Mouse (Mus musculus) C2C12 (cell line): ENCODE results near the gene Igsf21. TPM values are rescaled to one million over a fixed set of nuclear protein-coding genes. Genes with fewer than 3 reads are reported as not detected.

Experiments
- H3K27me3 ChIP-seq: one replicate; pipeline ENCODE4 v1.6.1; 2011; ENCODE audit not compliant: control insufficient read depth, insufficient read depth, insufficient read length
- H3K36me3 ChIP-seq: one replicate; pipeline ENCODE4 v1.6.1; 2011; ENCODE audit not compliant: control insufficient read depth, insufficient read depth
- H3K4me3 ChIP-seq: one replicate; pipeline ENCODE4 v1.5.1; 2011; ENCODE audit warnings: mild to moderate bottlenecking, control low read depth; ENCODE audit not compliant: poor library complexity, insufficient read depth, severe bottlenecking
- H3K79me2 ChIP-seq: one replicate; pipeline ENCODE4 v1.6.1; 2011; ENCODE audit not compliant: control insufficient read depth, insufficient read depth
- H3K79me3 ChIP-seq: one replicate; pipeline ENCODE4 v1.6.1; 2011; ENCODE audit warnings: low read depth, control low read depth
- H3ac ChIP-seq: one replicate; pipeline ENCODE3; 2011; ENCODE audit warnings: low read depth; ENCODE audit not compliant: control insufficient read depth, insufficient read length
- CEBPB ChIP-seq: IDR thresholded peaks from one replicate; pipeline ENCODE4 v1.6.1; 2011; ENCODE audit warnings: low read depth, mild to moderate bottlenecking, control low read depth, moderate library complexity
- CTCF ChIP-seq: IDR thresholded peaks from one replicate; pipeline ENCODE4 v1.5.1; 2011; ENCODE audit not compliant: control insufficient read depth, insufficient read depth, insufficient read length
- FOSL1 ChIP-seq: IDR thresholded peaks from one replicate; pipeline ENCODE4 v1.8.0; 2011; ENCODE audit warnings: mild to moderate bottlenecking, low read length; ENCODE audit not compliant: poor library complexity, insufficient read depth, severe bottlenecking
- MAX ChIP-seq: IDR thresholded peaks from one replicate; pipeline ENCODE4 v1.6.1; 2011; ENCODE audit warnings: mild to moderate bottlenecking, control low read depth
- MYOD1 ChIP-seq: IDR thresholded peaks from one replicate; pipeline ENCODE4 v1.6.1; 2011; ENCODE audit warnings: low read depth; ENCODE audit not compliant: control insufficient read depth, insufficient read length
- MYOG ChIP-seq: IDR thresholded peaks from one replicate; pipeline ENCODE4 v1.6.1; 2011; ENCODE audit not compliant: control insufficient read depth, insufficient read length; ENCODE audit errors: extremely low read depth
- USF1 ChIP-seq: IDR thresholded peaks from one replicate; pipeline ENCODE4 v1.6.1; 2011; ENCODE audit warnings: low read depth, mild to moderate bottlenecking, control low read depth, moderate library complexity
- polyA plus RNA-seq: library from polyadenylated mRNA; unstranded; fragments of >200 nt; fragmentation: generic; extraction: Trizol; gene quantifications from one replicate; pipeline ENCODE4 v1.2.1, GENCODE M21; 2012; ENCODE audit warnings: missing spikeins

Gene Igsf21
- polyA plus RNA-seq, 1 experiment = not detected

DNA sequence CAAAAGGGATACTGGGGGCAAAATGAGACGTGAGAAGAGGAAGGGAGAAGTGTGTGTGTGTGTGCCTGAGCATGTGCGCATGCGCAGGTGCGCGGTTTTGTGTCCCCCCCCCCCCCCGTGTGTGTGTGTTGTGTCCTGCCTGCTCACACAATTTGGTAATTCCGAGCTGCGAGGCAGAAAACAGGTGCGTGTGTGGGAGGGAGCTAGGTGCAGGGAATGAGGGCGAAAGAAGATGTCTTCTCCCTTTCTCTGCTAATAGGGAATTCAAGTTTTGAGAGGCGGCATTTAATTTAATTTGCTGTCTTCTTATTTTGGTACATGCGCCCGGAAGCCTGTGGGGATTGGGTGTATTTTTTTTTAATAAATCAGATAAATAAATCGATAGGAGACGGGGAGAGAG, 211.4 kb downstream of the Igsf21 start:
- Histone ChIP-seq H3K27me3 (peaks cover 3% of the 10 kb centered on the region), H3K4me3 (no peak overlapping the region), H3ac (no peak overlapping the region), H3K36me3 (no peaks in the 10 kb centered on the region), H3K79me3 (no peaks in the 10 kb centered on the region), H3K79me2 (no peaks in the 10 kb centered on the region)
- TF ChIP-seq USF1 = no peak
- TF ChIP-seq MYOG = no peak
- TF ChIP-seq MYOD1 = no peak

GRCm38 (mm10) chr4:140033394-140033793, 213.2 kb downstream of the Igsf21 start:
- Histone ChIP-seq H3K36me3 (no peaks in the 10 kb centered on the region), H3K79me3 (no peaks in the 10 kb centered on the region), H3ac (no peak overlapping the region), H3K4me3 (no peak overlapping the region), H3K79me2 (no peaks in the 10 kb centered on the region), H3K27me3 (peaks cover 3% of the 10 kb centered on the region)
- TF ChIP-seq USF1 (no peak), CEBPB (no peak), FOSL1 (no peak), MYOG (no peak), MAX (no peak)

DNA sequence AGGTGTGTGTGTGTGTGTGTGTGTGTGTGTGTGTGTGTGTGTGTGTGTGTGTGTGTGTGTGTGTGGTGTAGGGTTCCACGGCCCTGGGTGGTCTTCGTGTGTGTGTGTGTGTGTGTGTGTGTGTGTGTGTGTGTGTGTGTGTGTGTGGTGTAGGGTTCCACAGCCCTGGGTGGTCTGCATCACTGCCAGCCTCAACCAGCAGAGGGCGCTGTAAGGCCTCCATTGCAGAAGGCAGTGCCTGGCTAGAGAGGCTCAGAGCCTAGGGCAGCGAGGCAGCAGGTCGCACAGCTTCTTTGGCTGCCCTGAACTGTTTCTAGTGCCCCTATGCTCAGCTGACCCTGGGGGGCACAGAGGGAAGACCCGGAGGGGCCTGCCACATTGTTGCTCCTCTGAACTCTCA, 216.2 kb downstream of the Igsf21 start:
- no peaks in the 10 kb centered on the region for H3K79me3 ChIP-seq
- TF ChIP-seq CEBPB = no peak
- TF ChIP-seq MYOG = no peak
- TF ChIP-seq MAX = no peak
- no peak for TF ChIP-seq CTCF
- no peak for TF ChIP-seq MYOD1
- no peak for TF ChIP-seq USF1
- no peak for TF ChIP-seq FOSL1

GRCm38 (mm10) chr4:140030040-140030386, 216.6 kb downstream of the Igsf21 start:
- Histone ChIP-seq H3K79me3 (no peaks in the 10 kb centered on the region), H3K27me3 (peaks cover 3% of the 10 kb centered on the region), H3K36me3 (no peaks in the 10 kb centered on the region), H3K4me3 (no peak overlapping the region), H3K79me2 (no peaks in the 10 kb centered on the region), H3ac (no peak overlapping the region)
- TF ChIP-seq MYOD1 (no peak), CTCF (no peak), USF1 (no peak), MAX (no peak), FOSL1 (no peak), CEBPB (no peak), MYOG (no peak)

More for the DNA sequence above, 216.2 kb downstream of the Igsf21 start:
- Histone ChIP-seq H3K27me3 (peaks cover 3% of the 10 kb centered on the region), H3K36me3 (no peaks in the 10 kb centered on the region), H3K79me2 (no peaks in the 10 kb centered on the region), H3K4me3 (no peak overlapping the region), H3ac (no peak overlapping the region)

GRCm38 (mm10) chr4:140029324-140030039, 217.1 kb downstream of the Igsf21 start:
- Histone ChIP-seq H3K36me3 (no peaks in the 10 kb centered on the region), H3K4me3 (no peak overlapping the region), H3K27me3 (no peaks in the 10 kb centered on the region), H3K79me3 (no peaks in the 10 kb centered on the region), H3K79me2 (no peaks in the 10 kb centered on the region), H3ac (no peak overlapping the region)
- TF ChIP-seq MYOD1 (no peak), CEBPB (no peak), FOSL1 (no peak), CTCF (no peak), MYOG (no peak), MAX (no peak), USF1 (no peak)

DNA sequence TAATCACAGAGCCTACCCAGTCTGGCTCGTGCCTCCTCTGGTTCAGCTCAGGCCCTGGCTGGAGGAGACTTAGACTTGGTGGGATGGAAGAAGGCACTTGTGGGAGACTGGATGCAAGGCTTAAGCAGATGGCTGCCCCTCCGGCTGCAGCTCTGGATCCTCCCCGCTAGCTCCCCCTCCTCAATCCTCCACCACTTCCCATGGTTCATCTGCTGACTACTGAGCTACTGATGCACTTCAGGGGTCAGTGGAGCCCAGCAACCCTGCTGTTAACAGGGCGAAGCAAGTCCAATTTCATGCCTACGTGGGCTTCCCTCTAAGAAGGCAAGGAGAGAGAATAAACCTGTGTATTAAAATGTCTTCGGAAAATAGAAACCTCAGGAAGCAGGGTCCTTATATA, 222.8 kb downstream of the Igsf21 start:
- H3K36me3 ChIP-seq = no peaks in the 10 kb centered on the region
- TF ChIP-seq MAX = no peak
- TF ChIP-seq USF1 = no peak
- TF ChIP-seq FOSL1 = no peak
- TF ChIP-seq MYOG = no peak
- no peak for TF ChIP-seq MYOD1
- TF ChIP-seq CTCF = no peak
- no peak for TF ChIP-seq CEBPB
- H3ac ChIP-seq = no peak overlapping the region
- no peak overlapping the region for H3K4me3 ChIP-seq
- no peaks in the 10 kb centered on the region for H3K79me3 ChIP-seq
- H3K27me3 ChIP-seq = no peaks in the 10 kb centered on the region
- no peaks in the 10 kb centered on the region for H3K79me2 ChIP-seq
